Mouse (Mus musculus) ES-E14 (cell line): ENCODE measurements around the gene Phf10.
"Not testable (repeated sequence)": the region's sequence is repeated elsewhere in the genome, so short reads cannot be mapped to it uniquely, and the experiment has no call there.

Experiments
- CHD2 ChIP-seq: IDR thresholded peaks from 2 replicates; pipeline ENCODE4 v1.6.1; 2014; ENCODE audit warnings: mild to moderate bottlenecking, low read depth, low read length, inconsistent platforms
- HCFC1 ChIP-seq: IDR thresholded peaks from 2 replicates; pipeline ENCODE4 v1.6.1; 2012; ENCODE audit warnings: low read length, inconsistent platforms, borderline replicate concordance; ENCODE audit not compliant: insufficient read depth
- MAFK ChIP-seq: IDR thresholded peaks from 2 replicates; pipeline ENCODE4 v1.6.1; 2014; ENCODE audit warnings: mild to moderate bottlenecking, low read depth, low read length, inconsistent platforms; ENCODE audit not compliant: insufficient read depth
- ZC3H11A ChIP-seq: IDR thresholded peaks from 2 replicates; pipeline ENCODE4 v1.6.1; 2012; ENCODE audit warnings: low read depth, mild to moderate bottlenecking, inconsistent platforms, low read length, borderline replicate concordance
- ZNF384 ChIP-seq: IDR thresholded peaks from 2 replicates; pipeline ENCODE4 v1.6.1; 2012; ENCODE audit warnings: low read depth, low read length, inconsistent platforms

GRCm38 (mm10) chr17:14961557-14962154 is 583 bp upstream of the Phf10 start:
- TF ChIP-seq CHD2, HCFC1, ZNF384, ZC3H11A, MAFK: not testable (repeated sequence)
